Mouse (Mus musculus) forebrain, embryonic 11.5 days (tissue): ENCODE measurements at regions not wholly inside any gene's neighbourhood (a gene's known extent, or its start where the extent isn't known, plus 50 kb on each side); places are given as distances from the start of the nearest gene placed in this dataset.

ENCODE experiments used
- ATAC-seq: fragments of 200-750 bp; cut with Nextera tagmentation; replicated peaks from 2 replicates; pipeline ENCODE4 v1.8.0; 2017; ENCODE audit warnings: moderate TSS enrichment; ENCODE audit not compliant: low FRiP score
- DNase-seq: peaks from one replicate; pipeline ENCODE4 v3.0.0-alpha.2; 2017; ENCODE audit warnings: low spot score
- H3K27ac ChIP-seq: fragments of 300-500 bp; sonication (generic); 2 replicates; pipeline ENCODE4 v1.5.1; 2014; ENCODE audit warnings: low read depth, low read length
- H3K27me3 ChIP-seq: fragments of 300-500 bp; sonication (generic); 2 replicates; pipeline ENCODE4 v1.6.1; 2014; ENCODE audit warnings: mild to moderate bottlenecking, low read length, mixed read lengths; ENCODE audit not compliant: control insufficient read depth, insufficient read depth
- H3K36me3 ChIP-seq: fragments of 300-500 bp; sonication (generic); 2 replicates; pipeline ENCODE4 v1.6.1; 2014; ENCODE audit warnings: mild to moderate bottlenecking, low read length, moderate library complexity, mixed read lengths; ENCODE audit not compliant: control insufficient read depth, insufficient read depth
- H3K4me1 ChIP-seq: fragments of 300-500 bp; sonication (generic); replicated peaks from 2 replicates; pipeline ENCODE4 v1.6.1; 2014; ENCODE audit warnings: low read length, mixed read lengths; ENCODE audit not compliant: control insufficient read depth, insufficient read depth
- H3K4me2 ChIP-seq: fragments of 300-500 bp; sonication (generic); 2 replicates; pipeline ENCODE4 v1.6.1; 2014; ENCODE audit warnings: low read depth, mild to moderate bottlenecking, low read length, moderate library complexity, mixed read lengths; ENCODE audit not compliant: severe bottlenecking
- H3K4me3 ChIP-seq: fragments of 300-500 bp; sonication (generic); 2 replicates; pipeline ENCODE4 v1.5.1; 2014; ENCODE audit warnings: low read depth, low read length
- H3K9ac ChIP-seq: fragments of 300-500 bp; sonication (generic); 2 replicates; pipeline ENCODE4 v1.6.1; 2014; ENCODE audit warnings: low read length
- H3K9me3 ChIP-seq: fragments of 300-500 bp; sonication (generic); 2 replicates; pipeline ENCODE4 v1.6.1; 2016; ENCODE audit warnings: low read length, mixed read lengths; ENCODE audit not compliant: control insufficient read depth
- WGBS: fragments of 180-500 bp; shearing (Covaris S2); extraction: QIAGEN DNeasy Blood & Tissue Kit; methylation state at CpG from one replicate; pipeline ENCODE4 v1.1.7; 2014; 5-methylcytosine and 5-hydroxymethylcytosine counted together

GRCm38 (mm10) chr9:43387397-43387796 is 76.7 kb downstream of the Trim29 start:
- Histone ChIP-seq H3K36me3 (no peaks in the 10 kb centered on the region), H3K4me2 (no peak overlapping the region), H3K9me3 (no peaks in the 10 kb centered on the region), H3K27ac (no peak overlapping the region), H3K4me3 (no peak overlapping the region), H3K4me1 (peaks cover 4% of the 10 kb centered on the region; the same call in 1 of the 2 replicates), H3K27me3 (no peaks in the 10 kb centered on the region; the same call in 1 of the 2 replicates), H3K9ac (no peak overlapping the region)
- whole genome bisulfite sequencing: 72% methylated on average over 9 of the region's 9 CpGs
- ATAC-seq (no peak), DNase-seq (no peak)

GRCm38 (mm10) chr9:43389491-43390083 is 78.9 kb downstream of the Trim29 start:
- no peaks in the 10 kb centered on the region; the same call in 1 of the 2 replicates for H3K4me1 ChIP-seq
- H3K4me2 ChIP-seq: no peak overlapping the region
- no peaks in the 10 kb centered on the region; the same call in 1 of the 2 replicates for H3K27me3 ChIP-seq
- no peak overlapping the region for H3K9ac ChIP-seq
- ATAC-seq (peak; percentile 36; the same call in 1 of the 2 replicates), DNase-seq (peak; percentile 63)
- H3K36me3 ChIP-seq: no peaks in the 10 kb centered on the region
- no peak overlapping the region for H3K27ac ChIP-seq
- H3K9me3 ChIP-seq: peaks cover 4% of the 10 kb centered on the region; the same call in 1 of the 2 replicates
- no peak overlapping the region for H3K4me3 ChIP-seq
- 25% methylated on average over 9 of the region's 9 CpGs for WGBS

- no peaks in the 10 kb centered on the region; the same call in 1 of the 2 replicates for H3K4me1 ChIP-seq
- no peaks in the 10 kb centered on the region for H3K36me3 ChIP-seq
- DNase-seq (no peak), ATAC-seq (no peak)
- H3K27ac ChIP-seq: no peak overlapping the region
- no peak overlapping the region for H3K4me3 ChIP-seq
- peaks cover 4% of the 10 kb centered on the region; the same call in 1 of the 2 replicates for H3K9me3 ChIP-seq
- no peaks in the 10 kb centered on the region for H3K27me3 ChIP-seq
- 84% methylated on average over 6 of the region's 6 CpGs for WGBS
- no peak overlapping the region for H3K9ac ChIP-seq
- no peak overlapping the region for H3K4me2 ChIP-seq
Measured at GRCm38 (mm10) chr9:43392467-43393064, 81.9 kb downstream of the Trim29 start.

- Histone ChIP-seq H3K4me1 (no peaks in the 10 kb centered on the region; the same call in 1 of the 2 replicates), H3K36me3 (no peaks in the 10 kb centered on the region), H3K9me3 (peaks cover 4% of the 10 kb centered on the region; the same call in 1 of the 2 replicates), H3K4me2 (no peak overlapping the region), H3K27ac (no peak overlapping the region), H3K27me3 (no peaks in the 10 kb centered on the region), H3K4me3 (no peak overlapping the region), H3K9ac (no peak overlapping the region)
- no peak for ATAC-seq
- WGBS: 54% methylated on average over 5 of the region's 5 CpGs
- no peak for DNase-seq
Measured at GRCm38 (mm10) chr9:43394204-43394603, 83.6 kb downstream of the Trim29 start.

GRCm38 (mm10) chr9:43395209-43395608 is 84.6 kb downstream of the Trim29 start:
- WGBS: 52% methylated on average over 5 of the region's 5 CpGs
- Histone ChIP-seq H3K27me3 (no peaks in the 10 kb centered on the region), H3K4me3 (no peak overlapping the region), H3K27ac (no peak overlapping the region), H3K4me1 (no peaks in the 10 kb centered on the region), H3K9ac (no peak overlapping the region), H3K36me3 (no peaks in the 10 kb centered on the region), H3K9me3 (peaks cover 4% of the 10 kb centered on the region; the same call in 1 of the 2 replicates), H3K4me2 (no peak overlapping the region)
- ATAC-seq (no peak), DNase-seq (no peak)

- ATAC-seq (no peak), DNase-seq (no peak)
- no peaks in the 10 kb centered on the region for H3K36me3 ChIP-seq
- no peaks in the 10 kb centered on the region for H3K4me1 ChIP-seq
- H3K27ac ChIP-seq: no peak overlapping the region
- H3K4me2 ChIP-seq: no peak overlapping the region
- peaks cover 4% of the 10 kb centered on the region; the same call in 1 of the 2 replicates for H3K9me3 ChIP-seq
- H3K4me3 ChIP-seq: no peak overlapping the region
- H3K27me3 ChIP-seq: no peaks in the 10 kb centered on the region
- H3K9ac ChIP-seq: no peak overlapping the region
Measured at GRCm38 (mm10) chr9:43396566-43396965, 85.9 kb downstream of the Trim29 start.

- Histone ChIP-seq H3K4me3 (no peak overlapping the region), H3K9me3 (no peaks in the 10 kb centered on the region), H3K9ac (no peak overlapping the region), H3K4me1 (no peaks in the 10 kb centered on the region), H3K27ac (no peak overlapping the region), H3K27me3 (no peaks in the 10 kb centered on the region), H3K4me2 (no peak overlapping the region), H3K36me3 (no peaks in the 10 kb centered on the region)
- ATAC-seq: no peak
- DNase-seq: no peak
- 82% methylated on average over 6 of the region's 6 CpGs for WGBS
Measured at GRCm38 (mm10) chr9:43408493-43408892, 97.8 kb downstream of the Trim29 start.

GRCm38 (mm10) chr9:43412473-43412872 is 101.8 kb downstream of the Trim29 start:
- ATAC-seq: no peak
- Histone ChIP-seq H3K4me3 (no peak overlapping the region), H3K4me2 (no peak overlapping the region), H3K9me3 (no peaks in the 10 kb centered on the region), H3K27me3 (no peaks in the 10 kb centered on the region), H3K27ac (no peak overlapping the region), H3K9ac (no peak overlapping the region), H3K4me1 (no peaks in the 10 kb centered on the region), H3K36me3 (no peaks in the 10 kb centered on the region)
- no peak for DNase-seq
- 85% methylated on average over 3 of the region's 3 CpGs for WGBS
